Comparison of ENCODE assay signal across 8 mouse cellular contexts in the genomic region with DNA sequence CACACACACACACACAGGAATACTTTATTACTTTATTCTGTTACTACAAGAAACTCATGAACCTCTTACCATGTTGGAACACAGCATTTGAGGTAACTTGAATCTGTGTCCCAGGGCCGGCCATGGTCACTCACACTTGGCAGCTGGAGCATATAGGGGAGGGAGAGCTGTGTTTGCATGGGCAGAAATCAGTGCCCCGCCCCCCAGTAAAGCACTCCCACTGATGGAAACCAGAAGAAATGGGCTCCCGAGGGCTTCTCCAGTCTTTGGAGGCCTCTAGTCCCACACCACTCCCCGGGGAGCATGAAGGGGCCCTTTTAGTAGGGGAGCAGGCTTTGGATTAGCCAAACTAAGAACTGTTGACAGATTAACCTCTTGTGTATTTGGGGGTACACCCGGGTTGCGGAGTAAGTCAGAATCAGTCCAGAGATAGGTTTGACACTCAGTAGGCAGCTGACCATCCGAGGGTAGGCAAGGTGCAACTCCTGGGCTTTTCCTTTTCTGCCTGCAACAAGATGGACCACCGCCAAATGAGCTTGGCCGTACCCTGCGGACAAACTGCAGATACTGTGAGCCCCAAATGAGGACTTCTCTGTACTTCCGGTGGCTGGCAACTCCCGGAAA.
DNase-seq lines count a peak whose midpoint lies in the region; ATAC-seq and TF ChIP-seq lines count a peak whose summit lies in the region.

No protein-coding gene starts in this region.

- H3K27ac ChIP-seq in heart, embryonic 11.5 days (ENCODE audit: low read depth, low read length) = no peak overlapping the region
- H3K27ac ChIP-seq in heart, embryonic 14.5 days (replicated peaks in 1 of 2; ENCODE audit: control insufficient read depth in 1 of 2, insufficient read depth in 1 of 2, low read depth in 2 of 2, low read length in 2 of 2) = no peak overlapping the region
- H3K27ac ChIP-seq in liver, embryonic 16.5 days (ENCODE audit: low read length) = no peak overlapping the region

- intact Hi-C loops in heart, postnatal 36 days (cut with DNase I) = no loop called here

- TF ChIP-seq POLR2A in brain, embryonic 14.5 days (IDR thresholded peaks at IDR 0.05; ENCODE audit: borderline replicate concordance, extremely low read depth, insufficient read depth, insufficient read length, poor library complexity, severe bottlenecking) = no peak

- H3K9ac ChIP-seq in heart, embryonic 11.5 days (ENCODE audit: low read depth, low read length) = no peak overlapping the region
- no peak overlapping the region for H3K9ac ChIP-seq in heart, embryonic 14.5 days (ENCODE audit: low read length)
- no peak overlapping the region for H3K9ac ChIP-seq in liver, embryonic 16.5 days (ENCODE audit: low read depth, low read length)

- H3K4me1 ChIP-seq in heart, embryonic 11.5 days (ENCODE audit: control insufficient read depth, insufficient read depth, low read length) = peaks cover 16% of the 10 kb centered on the region
- H3K4me1 ChIP-seq in heart, embryonic 14.5 days (ENCODE audit: control insufficient read depth in 2 of 2, insufficient read depth in 2 of 2, low read length in 2 of 2) = peaks cover 15% of the 10 kb centered on the region in 2 experiments
- no peaks in the 10 kb centered on the region; the same call in 1 of the 2 replicates for H3K4me1 ChIP-seq in liver, embryonic 16.5 days (ENCODE audit: control insufficient read depth, low read depth, low read length)

- H3K4me3 ChIP-seq in heart, embryonic 11.5 days (ENCODE audit: low read depth, low read length) = peak overlapping the region; percentile 46
- peak overlapping the region; percentile 36 to 39 for H3K4me3 ChIP-seq in heart, embryonic 14.5 days (ENCODE audit: control insufficient read depth in 1 of 2, insufficient read depth in 1 of 2, low read depth in 1 of 2, low read length in 2 of 2)
- H3K4me3 ChIP-seq in liver, embryonic 16.5 days (ENCODE audit: low read depth, low read length) = 0 out of 2 replicates have a peak overlapping the region, but pooled peaks have one; percentile 5

- no peaks in the 10 kb centered on the region for H3K36me3 ChIP-seq in heart, embryonic 11.5 days (ENCODE audit: control insufficient read depth, insufficient read depth, low read length)
- peaks cover 14% of the 10 kb centered on the region for H3K36me3 ChIP-seq in heart, embryonic 14.5 days (ENCODE audit: control insufficient read depth, insufficient read depth, low read length)
- H3K36me3 ChIP-seq in liver, embryonic 16.5 days (ENCODE audit: control insufficient read depth, insufficient read depth) = no peaks in the 10 kb centered on the region

- no peaks in the 10 kb centered on the region for H3K27me3 ChIP-seq in heart, embryonic 11.5 days (ENCODE audit: control insufficient read depth, insufficient read depth, low read length)
- no peaks in the 10 kb centered on the region for H3K27me3 ChIP-seq in heart, embryonic 14.5 days (ENCODE audit: control insufficient read depth, insufficient read depth, low read length)
- no peaks in the 10 kb centered on the region for H3K27me3 ChIP-seq in liver, embryonic 16.5 days (ENCODE audit: control insufficient read depth, insufficient read depth, low read depth, low read length)

- ATAC-seq in heart, embryonic 11.5 days (replicated peaks; ENCODE audit: insufficient number of reproducible peaks, low FRiP score, low TSS enrichment) = no peak
- no peak for ATAC-seq in heart, embryonic 14.5 days (ENCODE audit: insufficient number of reproducible peaks, insufficient read depth, low FRiP score, low read depth)
- ATAC-seq in liver, embryonic 16.5 days (ENCODE audit: low read depth) = no peak
- no peak for ATAC-seq in frontal cortex, adult (ENCODE audit: low TSS enrichment)

- H3K4me2 ChIP-seq in heart, embryonic 11.5 days = peak overlapping the region; percentile 86
- H3K4me2 ChIP-seq in heart, embryonic 14.5 days (ENCODE audit: low read length) = peak overlapping the region; percentile 81
- H3K4me2 ChIP-seq in liver, embryonic 16.5 days (ENCODE audit: low read depth, low read length) = peak overlapping the region; percentile 33

- H3K9me3 ChIP-seq in heart, embryonic 11.5 days (replicated peaks; ENCODE audit: control insufficient read depth, low read length) = no peaks in the 10 kb centered on the region
- H3K9me3 ChIP-seq in heart, embryonic 14.5 days (ENCODE audit: control insufficient read depth, low read length) = no peaks in the 10 kb centered on the region
- no peaks in the 10 kb centered on the region for H3K9me3 ChIP-seq in liver, embryonic 16.5 days (replicated peaks; ENCODE audit: control insufficient read depth, low read length)

- DNase-seq in heart, postnatal 36 days = no peak
- DNase-seq in brain, embryonic 14.5 days (ENCODE audit: low read depth) = peak; percentile 15
- DNase-seq in urinary bladder, postnatal 10 days (ENCODE audit: low spot score) = no peak
- no peak for DNase-seq in kidney, adult 8-10 months

- WGBS in heart, embryonic 11.5 days (ENCODE audit: insufficient replicate concordance) = 12% methylated on average over 12 of the region's 12 CpGs
- 12% methylated on average over 12 of the region's 12 CpGs for WGBS in heart, embryonic 14.5 days
- WGBS in liver, embryonic 16.5 days (ENCODE audit: insufficient replicate concordance) = 29% methylated on average over 12 of the region's 12 CpGs

- TF ChIP-seq CTCF in brain, embryonic 14.5 days (IDR thresholded peaks at IDR 0.05; ENCODE audit: borderline replicate concordance, extremely low read depth, insufficient read depth, insufficient read length) = no peak

Comparison
In these comparisons a context has a peak if more than half of its experiments do, and no peak if none do; other contexts are left out.
1. H3K4me2 ChIP-seq: peak in every context shown above with its lines; median percentile 86 in heart, embryonic 11.5 days; 81 in heart, embryonic 14.5 days; 33 in liver, embryonic 16.5 days.